Mouse (Mus musculus): ENCODE results near the gene Gsn. TPM values are rescaled to one million over a fixed set of nuclear protein-coding genes. Genes with fewer than 3 reads are reported as not detected.

The Gsn gene
- polyA plus RNA-seq, 1 experiment from 2014 or later = 19.7 TPM

GRCm38 (mm10) chr2:35257886-35258285, 1.7 kb downstream of the Gsn start:
- H3K36me3 ChIP-seq = no peaks in the 10 kb centered on the region
- H3K4me1 ChIP-seq = peaks cover 28% of the 10 kb centered on the region
- H3K27me3 ChIP-seq (ENCODE audit: low read depth, poor library complexity, severe bottlenecking) = peaks cover 57% of the 10 kb centered on the region
- no peak overlapping the region for H3K27ac ChIP-seq
- no peak for DNase-seq (ENCODE audit: low spot score)
- H3K9me3 ChIP-seq (replicated peaks) = no peaks in the 10 kb centered on the region
- no peak overlapping the region for H3K4me3 ChIP-seq
- WGBS = 82% methylated on average over 2 of the region's 2 CpGs

- Histone ChIP-seq H3K4me3 (no peak overlapping the region), H3K27me3 (ENCODE audit: low read depth, poor library complexity, severe bottlenecking) (peaks cover 59% of the 10 kb centered on the region), H3K4me1 (peaks cover 28% of the 10 kb centered on the region), H3K27ac (no peak overlapping the region), H3K9me3 (replicated peaks) (no peaks in the 10 kb centered on the region), H3K36me3 (no peaks in the 10 kb centered on the region)
- 88% methylated on average over 4 of the region's 4 CpGs for WGBS
- DNase-seq (ENCODE audit: low spot score) = no peak
Observed at GRCm38 (mm10) chr2:35258590-35258989, 2.4 kb downstream of the Gsn start.

- no peak for DNase-seq (ENCODE audit: low spot score)
- Histone ChIP-seq H3K4me1 (peaks cover 28% of the 10 kb centered on the region), H3K4me3 (no peak overlapping the region), H3K36me3 (no peaks in the 10 kb centered on the region), H3K27me3 (ENCODE audit: low read depth, poor library complexity, severe bottlenecking) (peaks cover 51% of the 10 kb centered on the region), H3K9me3 (replicated peaks) (no peaks in the 10 kb centered on the region), H3K27ac (peak overlapping the region; percentile 42; the same call in 1 of the 2 replicates)
- 62% methylated on average over 13 of the region's 13 CpGs for WGBS
Observed at GRCm38 (mm10) chr2:35259338-35260080, 3.3 kb downstream of the Gsn start.

- WGBS = 68% methylated on average over 1 of the region's 1 CpGs
- Histone ChIP-seq H3K27me3 (ENCODE audit: low read depth, poor library complexity, severe bottlenecking) (peaks cover 49% of the 10 kb centered on the region), H3K4me3 (no peak overlapping the region), H3K36me3 (no peaks in the 10 kb centered on the region), H3K4me1 (peaks cover 34% of the 10 kb centered on the region), H3K9me3 (replicated peaks) (no peaks in the 10 kb centered on the region), H3K27ac (no peak overlapping the region)
- DNase-seq (ENCODE audit: low spot score) = no peak
Observed at GRCm38 (mm10) chr2:35260291-35260690, 4.1 kb downstream of the Gsn start.

- Histone ChIP-seq H3K36me3 (no peaks in the 10 kb centered on the region), H3K4me3 (no peak overlapping the region), H3K27ac (no peak overlapping the region), H3K9me3 (replicated peaks) (no peaks in the 10 kb centered on the region), H3K4me1 (peaks cover 35% of the 10 kb centered on the region), H3K27me3 (ENCODE audit: low read depth, poor library complexity, severe bottlenecking) (peaks cover 23% of the 10 kb centered on the region; the same call in 1 of the 2 replicates)
- WGBS = 74% methylated on average over 1 of the region's 1 CpGs
- DNase-seq (ENCODE audit: low spot score) = no peak
Observed at GRCm38 (mm10) chr2:35264095-35264494, 7.9 kb downstream of the Gsn start.

- H3K9me3 ChIP-seq (replicated peaks) = no peaks in the 10 kb centered on the region
- peaks cover 34% of the 10 kb centered on the region for H3K4me1 ChIP-seq
- peaks cover 28% of the 10 kb centered on the region; the same call in 1 of the 2 replicates for H3K27me3 ChIP-seq (ENCODE audit: low read depth, poor library complexity, severe bottlenecking)
- peak overlapping the region; percentile 9; the same call in 1 of the 2 replicates for H3K4me3 ChIP-seq
- H3K27ac ChIP-seq = peak overlapping the region; percentile 82
- DNase-seq (ENCODE audit: low spot score) = peak; percentile 75
- no peaks in the 10 kb centered on the region for H3K36me3 ChIP-seq
- 39% methylated on average over 8 of the region's 8 CpGs for WGBS
Observed at GRCm38 (mm10) chr2:35265296-35265695, 9.1 kb downstream of the Gsn start.

GRCm38 (mm10) chr2:35265775-35266174, 9.6 kb downstream of the Gsn start:
- H3K9me3 ChIP-seq (replicated peaks) = no peaks in the 10 kb centered on the region
- no peak overlapping the region for H3K4me3 ChIP-seq
- peaks cover 28% of the 10 kb centered on the region; the same call in 1 of the 2 replicates for H3K27me3 ChIP-seq (ENCODE audit: low read depth, poor library complexity, severe bottlenecking)
- WGBS = 69% methylated on average over 8 of the region's 8 CpGs
- H3K27ac ChIP-seq = peak overlapping the region; percentile 82
- DNase-seq (ENCODE audit: low spot score) = peak; percentile 51
- peaks cover 39% of the 10 kb centered on the region for H3K4me1 ChIP-seq
- no peaks in the 10 kb centered on the region for H3K36me3 ChIP-seq

GRCm38 (mm10) chr2:35266251-35266905, 10.2 kb downstream of the Gsn start:
- Histone ChIP-seq H3K4me3 (no peak overlapping the region), H3K4me1 (peaks cover 41% of the 10 kb centered on the region), H3K36me3 (no peaks in the 10 kb centered on the region), H3K27me3 (ENCODE audit: low read depth, poor library complexity, severe bottlenecking) (peaks cover 28% of the 10 kb centered on the region; the same call in 1 of the 2 replicates), H3K27ac (peak overlapping the region; percentile 82), H3K9me3 (replicated peaks) (no peaks in the 10 kb centered on the region)
- 74% methylated on average over 9 of the region's 9 CpGs for WGBS
- DNase-seq (ENCODE audit: low spot score) = no peak

- DNase-seq (ENCODE audit: low spot score) = no peak
- Histone ChIP-seq H3K27ac (peak overlapping the region; percentile 38; the same call in 1 of the 2 replicates), H3K4me1 (peaks cover 41% of the 10 kb centered on the region)
Observed at GRCm38 (mm10) chr2:35267156-35267875, 11.1 kb downstream of the Gsn start.

GRCm38 (mm10) chr2:35267876-35268566, 11.8 kb downstream of the Gsn start:
- WGBS = 80% methylated on average over 10 of the region's 10 CpGs
- Histone ChIP-seq H3K27ac (no peak overlapping the region), H3K36me3 (no peaks in the 10 kb centered on the region), H3K4me1 (peaks cover 45% of the 10 kb centered on the region), H3K9me3 (replicated peaks) (no peaks in the 10 kb centered on the region), H3K4me3 (no peak overlapping the region), H3K27me3 (ENCODE audit: low read depth, poor library complexity, severe bottlenecking) (peaks cover 27% of the 10 kb centered on the region; the same call in 1 of the 2 replicates)
- no peak for DNase-seq (ENCODE audit: low spot score)

More at GRCm38 (mm10) chr2:35267156-35267875, 11.1 kb downstream of the Gsn start:
- peaks cover 28% of the 10 kb centered on the region; the same call in 1 of the 2 replicates for H3K27me3 ChIP-seq (ENCODE audit: low read depth, poor library complexity, severe bottlenecking)
- H3K9me3 ChIP-seq (replicated peaks) = no peaks in the 10 kb centered on the region
- no peaks in the 10 kb centered on the region for H3K36me3 ChIP-seq
- 78% methylated on average over 13 of the region's 13 CpGs for WGBS
- no peak overlapping the region for H3K4me3 ChIP-seq

GRCm38 (mm10) chr2:35269136-35269535, 13.0 kb downstream of the Gsn start:
- Histone ChIP-seq H3K4me1 (peaks cover 56% of the 10 kb centered on the region), H3K27me3 (ENCODE audit: low read depth, poor library complexity, severe bottlenecking) (peaks cover 21% of the 10 kb centered on the region; the same call in 1 of the 2 replicates), H3K27ac (no peak overlapping the region)

GRCm38 (mm10) chr2:35269716-35270260, 13.6 kb downstream of the Gsn start:
- Histone ChIP-seq H3K4me1 (peaks cover 55% of the 10 kb centered on the region), H3K36me3 (no peaks in the 10 kb centered on the region), H3K27me3 (ENCODE audit: low read depth, poor library complexity, severe bottlenecking) (peaks cover 18% of the 10 kb centered on the region; the same call in 1 of the 2 replicates), H3K9me3 (replicated peaks) (no peaks in the 10 kb centered on the region), H3K4me3 (no peak overlapping the region), H3K27ac (0 out of 2 replicates have a peak overlapping the region, but pooled peaks have one; percentile 32)
- 79% methylated on average over 4 of the region's 4 CpGs for WGBS
- DNase-seq (ENCODE audit: low spot score) = no peak

More at GRCm38 (mm10) chr2:35269136-35269535, 13.0 kb downstream of the Gsn start:
- no peak overlapping the region for H3K4me3 ChIP-seq
- no peak for DNase-seq (ENCODE audit: low spot score)
- H3K36me3 ChIP-seq = no peaks in the 10 kb centered on the region
- no peaks in the 10 kb centered on the region for H3K9me3 ChIP-seq (replicated peaks)
- WGBS = 88% methylated on average over 6 of the region's 6 CpGs
